Mouse (Mus musculus) leukemia stem cell, adult 10-12 weeks (primary cell): Measurements from ENCODE around the gene Gm4792. TPM values are rescaled to one million over a fixed set of nuclear protein-coding genes. Genes with fewer than 3 reads are reported as not detected.

ENCODE experiments used
- polyA plus RNA-seq: library from polyadenylated mRNA; stranded (reverse); fragments of >175 nt; gene quantifications from 2 replicates; pipeline ENCODE4 v1.2.3, GENCODE M21; 2012; ENCODE audit warnings: low replicate concordance

The Gm4792 gene
- not detected in 2 replicates for polyA plus RNA-seq

GRCm38 (mm10) chr10:94298471-94298870 lies at the start of gene Gm4792:
Gm4792 (minus strand) TSS chr10:94298703.

GRCm38 (mm10) chr10:94311511-94312006 lies 13.1 kb upstream of the Gm4792 start, which contains the start of gene Tmcc3:
Tmcc3 (plus strand) TSS chr10:94311949.

Other genes starting within 250 kb of the Gm4792 start
- 0.34 and 1.8 TPM in 2 replicates for gene Nr2c1, start 150.7 kb downstream of the Gm4792 start, polyA plus RNA-seq
- 204 and 253 TPM in 2 replicates for gene Ndufa12, start 100.0 kb downstream of the Gm4792 start, polyA plus RNA-seq
- 2.9 and 3.5 TPM in 2 replicates for gene Tmcc3, start 13.2 kb upstream of the Gm4792 start, polyA plus RNA-seq